Comparison of ENCODE assay signal across 8 mouse cellular contexts in the genomic region with DNA sequence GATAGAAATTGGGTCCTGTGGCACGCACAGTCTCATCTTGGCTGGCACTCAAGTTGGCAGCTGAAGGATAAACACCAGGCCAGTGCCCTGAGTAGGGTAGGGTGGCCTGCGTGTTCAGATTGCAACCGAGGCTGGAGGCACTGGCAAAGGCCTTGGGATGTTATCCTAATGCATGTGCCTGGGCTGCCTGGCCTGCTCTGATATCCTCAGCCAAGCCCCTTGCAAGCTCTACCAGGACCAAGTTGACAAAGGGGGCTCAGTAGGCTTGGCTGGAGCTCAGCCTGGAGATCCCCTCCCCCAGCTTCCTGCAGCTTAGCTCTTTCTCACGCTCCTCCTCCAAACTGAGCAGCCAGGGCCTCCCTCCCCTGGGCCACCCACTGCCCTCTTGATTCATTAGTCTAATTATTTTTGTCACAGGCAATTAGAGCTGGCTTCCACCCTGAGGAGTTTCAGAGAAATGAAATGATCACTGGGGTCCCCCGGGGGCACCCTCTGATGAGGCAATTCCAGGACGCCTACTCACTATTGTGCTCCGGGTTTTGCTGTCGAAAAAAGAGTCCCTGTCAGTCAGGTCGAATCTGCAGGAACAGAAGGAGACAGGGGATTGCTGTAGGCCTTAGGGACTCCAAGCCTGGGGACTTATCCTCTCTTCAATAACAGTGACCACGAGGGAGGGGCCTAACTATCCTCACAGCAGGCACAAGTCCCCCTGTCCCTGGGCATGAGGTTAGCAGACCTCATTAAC.
DNase-seq lines count a peak whose midpoint lies in the region; ATAC-seq lines count a peak whose summit lies in the region.

No protein-coding gene starts in this region.

- H3K27ac ChIP-seq in embryonic facial prominence, embryonic 13.5 days = peak overlapping the region; percentile 62; the same call in 1 of the 2 replicates
- H3K27ac ChIP-seq in heart, embryonic 14.5 days (replicated peaks in 1 of 2; ENCODE audit: control insufficient read depth in 1 of 2, insufficient read depth in 1 of 2, low read depth in 2 of 2, low read length in 2 of 2) = peak overlapping the region in 1 of 2 experiments; percentile 11; a peak in 1 of 4 replicates
- peak overlapping the region; percentile 71 for H3K27ac ChIP-seq in kidney, embryonic 16.5 days (ENCODE audit: low read length)
- peak overlapping the region; percentile 38; the same call in 1 of the 2 replicates for H3K27ac ChIP-seq in limb, embryonic 11.5 days (replicated peaks; ENCODE audit: low read depth, low read length)

- no peak overlapping the region for H3K4me3 ChIP-seq in embryonic facial prominence, embryonic 13.5 days
- H3K4me3 ChIP-seq in heart, embryonic 14.5 days (ENCODE audit: control insufficient read depth in 1 of 2, insufficient read depth in 1 of 2, low read depth in 1 of 2, low read length in 2 of 2) = no peak overlapping the region
- H3K4me3 ChIP-seq in kidney, embryonic 16.5 days (ENCODE audit: low read length) = no peak overlapping the region
- H3K4me3 ChIP-seq in limb, embryonic 11.5 days (ENCODE audit: low read depth, low read length) = no peak overlapping the region

- WGBS in embryonic facial prominence, embryonic 13.5 days = 12% methylated on average over 10 of the region's 10 CpGs
- WGBS in heart, embryonic 14.5 days = 25% methylated on average over 10 of the region's 10 CpGs
- 13% methylated on average over 10 of the region's 10 CpGs for WGBS in kidney, embryonic 16.5 days
- WGBS in limb, embryonic 11.5 days = 11% methylated on average over 10 of the region's 10 CpGs

- 0 out of 2 replicates have a peak, but pooled peaks cover 2% of the 10 kb centered on the region for H3K9me3 ChIP-seq in embryonic facial prominence, embryonic 13.5 days
- no peaks in the 10 kb centered on the region for H3K9me3 ChIP-seq in heart, embryonic 14.5 days (ENCODE audit: control insufficient read depth, low read length)
- no peaks in the 10 kb centered on the region for H3K9me3 ChIP-seq in kidney, embryonic 16.5 days (ENCODE audit: low read length)
- no peaks in the 10 kb centered on the region for H3K9me3 ChIP-seq in limb, embryonic 11.5 days (ENCODE audit: control insufficient read depth, low read length)

- H3K36me3 ChIP-seq in embryonic facial prominence, embryonic 13.5 days = no peaks in the 10 kb centered on the region
- no peaks in the 10 kb centered on the region for H3K36me3 ChIP-seq in heart, embryonic 14.5 days (ENCODE audit: control insufficient read depth, insufficient read depth, low read length)
- peaks cover 9% of the 10 kb centered on the region; the same call in 1 of the 2 replicates for H3K36me3 ChIP-seq in kidney, embryonic 16.5 days (ENCODE audit: insufficient read depth, low read length)
- no peaks in the 10 kb centered on the region for H3K36me3 ChIP-seq in limb, embryonic 11.5 days (ENCODE audit: control insufficient read depth, insufficient read depth, low read length)

- no peak overlapping the region for H3K4me2 ChIP-seq in embryonic facial prominence, embryonic 13.5 days
- no peak overlapping the region for H3K4me2 ChIP-seq in heart, embryonic 14.5 days (ENCODE audit: low read length)
- no peak overlapping the region; the same call in 1 of the 2 replicates for H3K4me2 ChIP-seq in kidney, embryonic 16.5 days (replicated peaks; ENCODE audit: low read depth, low read length)
- no peak overlapping the region for H3K4me2 ChIP-seq in limb, embryonic 11.5 days (ENCODE audit: low read depth, severe bottlenecking)

- peaks cover 19% of the 10 kb centered on the region for H3K4me1 ChIP-seq in embryonic facial prominence, embryonic 13.5 days
- H3K4me1 ChIP-seq in heart, embryonic 14.5 days (ENCODE audit: control insufficient read depth in 2 of 2, insufficient read depth in 2 of 2, low read length in 2 of 2) = peaks cover 5 to 10% of the 10 kb centered on the region in 2 experiments; a peak in 3 of 4 replicates
- H3K4me1 ChIP-seq in kidney, embryonic 16.5 days (ENCODE audit: insufficient read depth, low read length) = peaks cover 33% of the 10 kb centered on the region
- peaks cover 15% of the 10 kb centered on the region for H3K4me1 ChIP-seq in limb, embryonic 11.5 days (ENCODE audit: control insufficient read depth, insufficient read depth, low read length)

- peak overlapping the region; percentile 40; the same call in 1 of the 2 replicates for H3K9ac ChIP-seq in embryonic facial prominence, embryonic 13.5 days
- H3K9ac ChIP-seq in heart, embryonic 14.5 days (ENCODE audit: low read length) = no peak overlapping the region; the same call in 1 of the 2 replicates
- H3K9ac ChIP-seq in kidney, embryonic 16.5 days (replicated peaks; ENCODE audit: low read length) = 0 out of 2 replicates have a peak overlapping the region, but pooled peaks have one; percentile 7
- H3K9ac ChIP-seq in limb, embryonic 11.5 days (ENCODE audit: low read length) = no peak overlapping the region

- H3K27me3 ChIP-seq in embryonic facial prominence, embryonic 13.5 days = no peaks in the 10 kb centered on the region
- no peaks in the 10 kb centered on the region for H3K27me3 ChIP-seq in heart, embryonic 14.5 days (ENCODE audit: control insufficient read depth, insufficient read depth, low read length)
- no peaks in the 10 kb centered on the region for H3K27me3 ChIP-seq in kidney, embryonic 16.5 days (ENCODE audit: insufficient read depth, low read length)
- H3K27me3 ChIP-seq in limb, embryonic 11.5 days (ENCODE audit: control insufficient read depth, insufficient read depth, low read length) = no peaks in the 10 kb centered on the region

- ATAC-seq in embryonic facial prominence, embryonic 13.5 days (ENCODE audit: insufficient number of reproducible peaks, insufficient read depth, low FRiP score, low TSS enrichment, low read depth) = peak; percentile 49; the same call in 1 of the 2 replicates
- peak; percentile 64; the same call in 1 of the 2 replicates for ATAC-seq in heart, embryonic 14.5 days (ENCODE audit: insufficient number of reproducible peaks, insufficient read depth, low FRiP score, low read depth)
- peak; percentile 91 for ATAC-seq in kidney, embryonic 16.5 days (ENCODE audit: low FRiP score, low TSS enrichment)
- ATAC-seq in limb, embryonic 11.5 days (ENCODE audit: insufficient number of reproducible peaks, low FRiP score, low TSS enrichment, low read depth) = peak; percentile 81

- DNase-seq in adrenal gland, adult (ENCODE audit: inconsistent age in 2 of 2, low spot score in 1 of 2) = peak; percentile 71 to 73
- DNase-seq in adrenal gland, adult 18-20 months (ENCODE audit: low spot score in 2 of 2) = no peak
- DNase-seq in limb, embryonic 11.5 days (ENCODE audit: low spot score) = peak; percentile 73
- peak; percentile 49 for DNase-seq in neural tube, embryonic 10.5 days (ENCODE audit: extremely low spot score, low spot score)
- DNase-seq in spleen, postnatal 4 days (ENCODE audit: low spot score in 2 of 2) = no peak

Comparison
In these comparisons a context has a peak if more than half of its experiments do, and no peak if none do; other contexts are left out.
1. DNase-seq: peak in adrenal gland, adult (2 of 2), limb, embryonic 11.5 days (single experiment) and neural tube, embryonic 10.5 days (single experiment); none in adrenal gland, adult 18-20 months (0 of 2) and spleen, postnatal 4 days (0 of 2).
2. H3K9ac ChIP-seq: peak in embryonic facial prominence, embryonic 13.5 days (single experiment) and kidney, embryonic 16.5 days (single experiment); none in heart, embryonic 14.5 days (single experiment) and limb, embryonic 11.5 days (single experiment).
3. Peak in every context shown above with its lines, with median percentiles within 50 percentile points of each other: ATAC-seq.